Mouse (Mus musculus) heart, adult 18-20 months (tissue): ENCODE results near the gene Cog8. TPM values are rescaled to one million over a fixed set of nuclear protein-coding genes. Genes with fewer than 3 reads are reported as not detected.

ENCODE experiments used
- DNase-seq, 2 experiments: peaks; one replicate each; pipeline ENCODE4 v3.0.0; 2021 to 2022; ENCODE audit warnings: mixed read lengths in 1 of 2
- long read RNA-seq, 2 experiments: library from polyadenylated mRNA; stranded (forward); transcript quantifications; one replicate each; pipeline ENCODE4 v2.0.0; 2021
- total RNA-seq, 2 experiments: library from RNA; stranded (reverse); gene quantifications; 2 replicates each; pipeline ENCODE4 v1.2.3; 2021

Gene Cog8
- 10 to 100 TPM; 15.8 to 17.1 TPM for total RNA-seq
- long read RNA-seq, experiment 1, full-length matches to known transcripts, result 9 of 20 reads
- long read RNA-seq, experiment 1, partial matches to known transcripts, result 2 of 20 reads
- long read RNA-seq, experiment 1, other reads (novel, unspliced or antisense), result 9 of 20 reads
- long read RNA-seq, experiment 2, full-length matches to known transcripts, result 4 of 14 reads
- long read RNA-seq, experiment 2, partial matches to known transcripts, result 5 of 14 reads
- long read RNA-seq, experiment 2, other reads (novel, unspliced or antisense), result 5 of 14 reads

DNA sequence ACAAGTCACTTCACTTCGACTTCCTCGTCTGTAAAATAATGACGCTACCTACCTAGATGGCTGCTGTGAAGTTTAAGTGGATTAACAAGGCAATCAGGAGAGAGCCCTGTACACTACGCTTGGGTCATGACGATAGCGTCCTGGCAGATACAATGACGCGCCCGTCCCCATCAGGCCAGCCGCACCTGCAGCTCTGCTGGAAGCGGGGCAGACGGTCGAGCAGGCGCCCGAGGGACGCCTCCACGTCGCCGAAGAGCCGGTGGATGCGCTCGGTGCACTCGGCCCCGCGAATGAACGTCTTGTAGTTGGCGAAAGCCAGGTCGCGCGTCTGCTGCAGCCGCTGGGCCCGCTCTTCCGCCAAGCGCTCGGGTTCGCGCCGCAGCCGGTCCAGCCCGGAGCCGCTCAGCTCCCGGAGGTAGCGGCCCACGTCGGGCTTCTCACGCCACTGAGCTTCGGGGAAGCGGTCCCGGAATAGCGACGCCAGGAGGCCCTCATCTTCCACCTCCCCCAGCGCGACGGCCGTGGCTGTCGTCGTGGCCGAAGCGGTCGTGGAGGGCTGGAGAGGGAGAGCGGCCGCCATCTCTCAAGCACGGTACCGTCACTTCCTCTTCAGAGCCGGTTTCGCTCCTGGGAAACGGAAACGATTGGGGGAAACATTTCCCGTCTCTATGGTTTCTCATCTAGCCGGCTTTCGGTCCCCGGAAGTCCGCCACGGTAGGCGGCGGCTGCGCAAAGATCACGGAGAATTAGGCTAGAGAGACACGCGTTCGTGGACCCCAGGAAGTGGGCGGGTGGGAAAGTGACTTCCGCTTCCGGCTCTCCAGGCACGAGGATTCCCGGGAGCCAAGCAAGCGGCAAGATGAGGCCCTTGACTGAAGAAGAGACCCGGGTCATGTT, at the start of gene Cog8, which contains the start of gene Nip7:
TSS of gene Cog8 (minus strand) at position 614 of the 897 bp plus-strand sequence.
TSS of gene Nip7 (plus strand) at position 802 of the 897 bp plus-strand sequence.
- peak; percentile 96 to 98 for DNase-seq

DNA sequence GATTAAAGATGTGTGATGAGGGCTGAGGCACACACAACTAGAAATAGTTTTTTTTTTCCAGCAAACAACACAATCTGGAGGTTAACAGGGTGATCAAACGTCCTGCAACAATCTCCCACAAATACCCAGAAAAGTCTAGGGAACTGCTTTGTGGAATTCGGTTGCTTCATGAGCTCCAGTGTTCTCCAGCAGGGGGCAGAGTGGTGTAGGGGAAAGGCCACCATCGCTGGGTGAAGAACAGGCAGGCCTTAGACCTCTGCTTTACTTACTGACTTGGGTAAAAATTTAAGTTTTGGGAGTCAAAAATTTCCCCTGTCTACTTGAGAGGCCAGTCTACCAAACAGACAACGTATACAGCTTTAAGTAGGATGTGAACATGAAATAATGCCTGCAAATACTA, 48.1 kb upstream of the Cog8 start:
- peak; percentile 70 to 93 for DNase-seq

DNA sequence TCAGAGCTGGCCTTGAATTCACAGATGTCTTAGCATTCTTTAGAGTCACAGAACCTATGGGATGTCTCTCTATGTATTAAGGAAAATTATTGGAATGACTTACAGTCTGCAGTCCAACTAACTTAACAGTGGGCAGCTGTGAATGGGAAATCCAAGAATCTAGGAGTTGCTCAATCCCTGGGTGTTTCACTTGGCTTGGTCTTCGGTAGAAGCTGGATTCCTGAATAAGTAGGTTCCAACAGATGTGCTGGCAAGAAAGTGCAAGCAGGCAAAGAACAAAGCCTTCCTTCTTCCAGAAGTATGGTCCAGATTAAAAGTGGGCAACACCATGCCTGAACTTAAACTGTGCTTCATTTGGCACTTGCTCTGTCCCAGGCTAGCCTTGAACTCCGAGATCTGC, 44.1 kb upstream of the Cog8 start:
- DNase-seq, result peak in 1 of 2 experiments; percentile 40

DNA sequence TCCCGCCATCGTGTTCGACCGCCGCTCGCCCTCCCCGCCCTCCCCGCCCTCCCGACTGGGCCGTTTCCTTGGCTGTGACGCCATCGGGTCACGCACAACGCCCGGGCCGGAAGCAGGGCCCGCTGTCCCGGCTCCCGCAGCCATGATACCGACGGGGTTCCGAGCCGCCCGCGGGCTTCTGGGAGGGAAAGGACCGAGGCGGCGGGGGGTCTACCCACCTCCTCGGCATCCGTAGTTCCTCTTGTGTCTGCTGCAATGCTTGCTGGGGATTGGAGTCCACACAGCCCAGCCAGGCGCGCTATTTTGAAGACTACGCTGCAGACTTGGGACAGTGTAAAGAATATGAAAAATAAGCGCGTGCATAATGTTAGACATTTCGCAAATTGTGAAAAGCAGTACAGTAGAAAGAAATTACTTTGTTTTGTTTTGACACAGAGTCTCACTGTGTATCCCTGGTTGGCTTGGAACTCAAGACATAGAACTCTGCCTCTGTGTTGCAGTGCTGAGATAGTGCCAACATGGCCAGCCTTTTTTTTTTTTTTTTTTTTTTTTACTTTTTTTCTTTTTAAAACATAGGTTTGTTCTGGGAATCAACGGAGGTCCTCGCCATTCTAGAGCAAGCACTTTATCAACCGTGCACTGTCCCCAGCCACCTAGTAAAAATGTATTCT, 40.0 kb upstream of the Cog8 start, which contains the start of gene Terf2:
TSS of gene Terf2 (minus strand) at position 182 of the 671 bp plus-strand sequence.
- DNase-seq, result peak; percentile 94 to 97

DNA sequence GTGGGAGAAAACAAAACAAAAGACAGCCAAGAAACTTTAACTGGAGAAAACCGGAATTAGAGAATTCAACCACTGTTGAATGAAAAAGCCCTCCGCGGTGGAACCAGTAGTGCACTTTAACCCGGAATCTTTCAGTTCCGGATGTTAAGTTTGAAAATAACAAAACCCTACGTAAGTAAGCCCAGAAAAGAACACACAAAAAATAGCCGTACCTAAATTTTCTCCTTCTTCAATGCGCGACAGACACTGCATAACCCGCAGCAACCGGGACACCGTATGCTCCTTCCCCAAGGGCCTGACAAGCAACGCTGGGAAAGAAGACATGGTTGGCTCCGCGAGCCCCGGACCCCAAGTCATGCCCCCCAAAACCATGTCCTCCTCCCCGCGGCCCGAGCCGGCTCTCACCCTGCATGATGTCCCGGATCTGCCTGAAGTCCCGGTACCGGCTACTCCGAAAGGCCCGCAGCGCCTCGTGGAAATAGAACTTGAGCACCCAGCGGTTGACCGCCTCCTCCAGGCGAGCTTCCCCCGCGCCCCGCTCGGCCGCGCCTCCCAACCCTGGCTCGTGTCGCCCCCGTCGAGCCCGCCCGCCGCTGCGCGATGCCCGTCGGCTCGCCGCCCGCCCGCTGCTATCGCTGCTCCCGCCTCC, 39.4 kb upstream of the Cog8 start:
- no peak for DNase-seq

DNA sequence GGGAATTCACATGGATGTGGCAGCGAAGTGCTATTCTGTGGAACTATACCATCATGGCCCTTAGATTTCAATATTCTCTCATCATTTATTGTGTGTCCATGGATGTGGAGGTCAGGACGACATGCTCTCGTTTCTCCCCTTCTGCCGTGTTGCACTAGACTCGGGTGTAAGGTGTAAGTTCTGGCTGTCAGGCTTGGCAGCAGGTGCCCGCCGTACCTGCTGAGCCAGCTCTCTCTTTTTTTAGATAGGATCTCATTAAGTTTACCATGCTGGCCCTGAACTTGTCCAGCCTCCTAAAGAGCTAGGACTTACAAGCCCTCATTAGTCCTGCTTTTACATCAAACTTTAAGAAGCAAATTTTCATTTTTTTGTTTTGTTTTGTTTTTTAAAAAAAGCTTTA, 34.0 kb upstream of the Cog8 start:
- no peak for DNase-seq

DNA sequence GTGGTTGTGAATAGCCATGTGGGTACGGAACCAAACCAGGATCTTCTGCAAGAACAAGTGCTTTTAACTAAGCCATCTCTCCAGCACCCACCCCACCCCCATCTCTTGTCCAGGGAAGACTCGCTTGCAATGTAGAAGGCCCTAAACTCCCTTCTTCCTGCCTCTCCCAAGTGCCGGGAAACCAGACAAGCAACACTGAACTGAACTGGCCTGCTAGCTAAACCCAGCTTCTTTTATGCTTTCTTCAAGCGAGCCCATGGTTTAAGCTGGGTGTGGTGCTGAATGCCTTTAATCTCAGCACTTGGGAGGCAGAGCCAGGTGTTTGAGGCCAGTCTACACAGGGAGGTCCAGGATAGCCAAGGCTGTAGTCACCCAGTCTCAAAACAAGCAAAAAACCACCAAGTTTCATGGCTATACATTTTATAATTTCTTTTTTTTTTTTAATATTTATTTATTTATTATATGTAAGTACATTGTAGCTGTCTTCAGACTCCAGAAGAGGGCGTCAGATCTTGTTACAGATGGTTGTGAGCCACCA, 32.1 kb upstream of the Cog8 start:
- DNase-seq, result no peak

DNA sequence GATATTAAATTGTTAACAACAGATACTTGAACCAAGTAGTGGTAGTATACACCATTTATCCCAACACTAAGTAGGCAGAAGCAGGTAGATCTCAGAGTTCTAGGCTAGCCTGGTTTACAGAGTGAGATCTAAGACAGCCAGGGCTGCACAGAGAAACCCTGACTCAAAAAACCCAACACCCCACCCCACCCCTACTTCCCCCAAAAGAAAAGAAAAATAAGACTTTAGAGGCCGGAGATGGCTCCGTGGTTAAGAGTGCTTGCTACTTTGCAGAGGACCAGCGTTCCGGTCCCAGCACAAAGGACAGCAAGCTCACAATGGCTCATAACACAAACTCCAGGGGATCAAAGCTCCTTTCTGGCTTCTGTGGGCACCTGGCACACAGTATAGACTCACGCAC, 29.5 kb upstream of the Cog8 start:
- DNase-seq, result no peak

DNA sequence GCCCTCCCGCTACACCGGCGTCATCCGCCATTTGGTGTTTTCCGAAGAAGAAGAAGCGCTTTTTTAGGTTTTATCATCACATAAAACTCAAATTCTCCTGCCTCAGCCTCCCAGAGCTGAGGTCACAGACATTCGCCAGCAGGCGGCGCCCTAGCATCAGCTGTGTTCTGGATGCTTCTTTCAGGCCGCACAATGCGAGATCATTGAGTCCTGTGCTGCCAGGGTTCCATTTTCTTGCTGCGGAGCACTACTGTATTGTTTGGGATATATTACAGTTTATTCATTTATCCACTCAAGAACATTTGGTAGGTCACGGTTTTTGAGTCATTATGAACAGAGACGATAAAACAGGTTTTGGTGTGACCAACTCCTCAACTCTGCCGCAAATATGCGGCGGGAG, 28.9 kb upstream of the Cog8 start:
- no peak for DNase-seq

DNA sequence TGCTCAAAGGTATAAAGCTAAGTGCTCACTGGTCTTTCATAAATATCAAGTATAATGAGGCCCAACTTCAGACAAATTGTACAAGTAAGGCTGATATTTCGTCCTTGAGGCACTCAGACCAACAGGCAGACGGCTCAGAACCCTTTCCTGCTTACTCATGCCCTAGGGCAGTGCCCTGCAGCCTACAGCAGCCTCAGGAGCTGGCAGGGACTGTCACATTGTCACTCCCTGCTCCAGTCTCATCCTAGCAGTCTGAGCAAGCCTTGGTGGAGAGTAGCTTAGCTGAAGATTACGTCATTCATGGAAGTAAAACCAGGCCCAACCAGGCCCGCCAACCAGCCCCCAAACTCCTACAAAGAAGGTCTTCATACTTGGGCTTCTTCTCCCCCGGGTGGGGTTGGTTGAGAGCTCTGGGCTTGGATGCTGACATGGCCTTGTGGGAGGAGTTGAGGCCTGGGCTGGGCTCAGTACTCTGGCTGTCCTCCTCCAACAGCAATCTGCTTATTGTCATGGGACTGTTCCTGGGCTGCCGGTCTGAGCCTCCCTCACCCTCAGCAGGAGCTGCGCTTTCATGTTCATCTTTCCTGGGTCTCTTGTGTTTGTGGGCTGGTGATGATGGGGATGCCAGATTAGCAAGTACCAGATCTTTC, 19.9 kb upstream of the Cog8 start:
- DNase-seq, result peak in 1 of 2 experiments; percentile 28

DNA sequence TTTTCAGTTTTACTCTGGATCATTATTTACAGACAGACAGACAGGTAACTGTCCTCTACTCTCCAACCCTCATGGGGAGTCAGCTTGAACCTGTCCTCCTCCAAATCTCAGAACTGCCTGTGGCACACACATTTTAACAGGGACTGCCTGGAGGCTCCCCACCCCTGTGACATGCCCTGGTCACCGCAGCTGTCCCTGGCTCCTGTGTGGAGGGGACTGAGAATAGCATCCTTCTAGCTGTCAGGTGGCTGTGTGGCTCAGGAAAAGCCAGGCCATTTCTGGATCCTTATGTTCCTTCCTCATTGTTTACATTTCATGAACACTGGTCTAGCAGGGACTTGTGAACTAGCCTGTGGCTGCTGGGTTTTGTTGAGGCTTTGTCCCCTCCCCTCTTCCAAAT, 17.6 kb upstream of the Cog8 start:
- no peak for DNase-seq

DNA sequence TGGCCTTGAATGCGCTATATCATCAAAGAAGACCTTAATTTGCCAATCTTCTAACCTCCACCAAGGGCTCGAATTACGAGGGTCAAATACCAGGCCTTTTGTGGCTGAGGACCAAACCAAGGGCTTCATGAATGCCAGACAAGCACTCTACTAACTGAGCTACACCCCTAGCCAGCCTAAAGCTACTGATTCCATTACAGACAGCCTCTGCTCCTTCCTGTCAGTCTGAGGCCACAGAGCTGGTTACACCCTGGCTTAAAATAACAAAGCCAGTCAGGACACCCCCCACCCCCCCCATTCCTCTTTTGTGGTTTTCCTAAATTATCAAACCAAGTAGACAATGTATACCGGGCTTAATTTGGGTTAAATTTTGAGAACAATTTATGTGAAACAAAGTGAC, 17.2 kb upstream of the Cog8 start:
- no peak for DNase-seq

DNA sequence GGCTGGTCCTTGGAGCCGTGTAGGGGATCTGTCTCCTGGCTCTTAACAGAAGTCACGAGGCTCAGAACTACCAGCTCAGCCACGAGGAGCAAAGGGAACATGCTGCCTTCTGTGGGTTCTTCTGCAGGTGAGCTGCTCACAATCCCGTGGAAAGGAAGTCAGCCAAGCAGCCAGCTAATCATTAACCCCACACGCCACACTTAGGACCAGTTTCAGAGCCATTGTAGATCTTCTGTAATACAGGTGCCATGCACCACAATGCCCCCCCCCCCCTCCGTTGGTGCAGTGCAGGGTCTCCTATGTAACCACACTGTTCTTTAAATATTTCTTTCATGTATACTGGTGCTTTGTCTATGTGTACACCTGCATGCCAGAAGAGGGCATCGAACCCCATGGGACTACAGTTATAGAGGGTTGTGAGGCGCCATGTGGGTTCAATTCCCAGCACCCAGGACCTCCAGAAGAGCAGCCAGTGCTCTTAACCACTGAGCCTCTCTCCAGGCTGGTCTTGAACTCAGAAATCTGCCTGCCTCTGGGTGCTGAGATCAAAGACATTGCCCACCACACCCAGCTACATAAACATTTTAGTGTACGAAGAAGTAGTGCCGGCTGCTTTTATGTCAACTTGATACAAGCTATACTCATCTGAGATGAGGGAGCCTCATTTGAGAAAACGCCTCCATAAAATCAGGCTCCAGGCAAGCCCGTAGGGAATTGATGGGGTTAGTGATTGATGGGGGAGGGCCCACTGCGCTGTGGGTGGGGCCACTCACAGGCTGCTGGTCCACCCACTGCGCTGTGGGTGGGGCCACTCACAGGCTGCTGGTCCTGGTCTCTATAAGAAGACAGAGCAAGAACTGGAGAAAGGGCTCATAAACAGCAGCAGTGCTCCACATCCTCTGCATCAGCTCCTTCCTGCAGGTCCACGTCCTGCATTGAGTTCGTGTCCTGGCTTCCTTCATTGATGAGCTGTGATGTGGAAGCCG, 9.3 kb upstream of the Cog8 start, which contains the start of gene Tmed6:
TSS of gene Tmed6 (minus strand) at position 134 of the 986 bp plus-strand sequence.
- peak in 1 of 2 experiments; percentile 26 for DNase-seq

DNA sequence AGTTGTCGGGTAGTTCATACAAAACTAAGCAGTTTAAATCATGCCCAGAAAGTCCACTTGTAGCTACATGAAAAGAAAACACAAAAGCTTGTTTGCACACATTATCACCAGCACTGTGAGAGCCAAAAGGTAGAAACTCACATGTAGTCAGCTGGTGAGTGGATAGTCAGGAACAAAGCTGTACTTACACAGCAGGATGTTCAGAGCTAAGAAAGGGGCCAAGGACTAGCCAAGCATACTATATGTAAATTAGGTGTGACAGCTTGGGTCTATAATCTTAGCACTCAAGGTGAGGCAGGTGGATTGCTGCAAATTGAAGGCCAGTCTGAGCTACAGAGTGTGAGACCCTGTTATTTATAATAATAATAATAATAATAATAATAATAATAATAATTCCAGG, 6.1 kb upstream of the Cog8 start:
- no peak for DNase-seq

DNA sequence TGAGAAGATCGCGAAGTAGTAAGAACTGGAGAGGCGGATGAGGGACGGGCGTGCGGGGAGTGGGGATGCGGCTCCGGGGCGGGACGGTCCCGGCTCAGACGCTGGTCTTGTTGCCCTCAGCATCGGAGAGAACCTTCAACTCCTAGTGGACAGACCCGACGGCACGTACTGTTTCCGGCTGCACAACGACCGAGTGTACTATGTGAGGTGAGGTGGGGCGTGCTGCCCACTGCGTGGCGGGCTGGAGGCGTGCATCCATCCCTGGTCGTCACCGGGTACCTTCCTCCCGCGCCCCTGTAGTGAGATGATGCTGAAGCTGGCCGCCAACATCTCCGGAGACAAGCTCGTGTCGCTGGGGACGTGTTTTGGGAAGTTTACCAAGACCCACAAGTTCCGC, 482 bp upstream of the Cog8 start:
- DNase-seq, result no peak

DNA sequence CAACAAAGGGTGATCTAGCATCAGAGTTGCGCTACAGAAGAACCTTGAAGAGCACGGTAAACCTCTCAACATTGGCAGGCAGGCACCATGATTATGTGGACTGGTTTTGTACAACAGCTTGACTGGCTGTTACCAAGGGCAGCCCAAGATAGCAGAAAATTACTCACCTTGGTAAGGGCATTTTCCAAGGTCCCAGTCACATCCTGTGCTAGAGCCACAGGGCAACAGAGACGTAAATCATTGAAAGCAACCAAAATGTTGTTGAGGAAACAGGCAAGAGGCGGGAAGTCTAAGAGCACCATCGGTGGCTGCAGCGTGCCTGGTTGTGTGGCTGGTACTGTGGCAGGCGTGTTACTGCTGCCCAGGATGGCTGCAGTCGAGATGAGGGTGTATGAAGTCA, 4.4 kb downstream of the Cog8 start:
- no peak for DNase-seq

DNA sequence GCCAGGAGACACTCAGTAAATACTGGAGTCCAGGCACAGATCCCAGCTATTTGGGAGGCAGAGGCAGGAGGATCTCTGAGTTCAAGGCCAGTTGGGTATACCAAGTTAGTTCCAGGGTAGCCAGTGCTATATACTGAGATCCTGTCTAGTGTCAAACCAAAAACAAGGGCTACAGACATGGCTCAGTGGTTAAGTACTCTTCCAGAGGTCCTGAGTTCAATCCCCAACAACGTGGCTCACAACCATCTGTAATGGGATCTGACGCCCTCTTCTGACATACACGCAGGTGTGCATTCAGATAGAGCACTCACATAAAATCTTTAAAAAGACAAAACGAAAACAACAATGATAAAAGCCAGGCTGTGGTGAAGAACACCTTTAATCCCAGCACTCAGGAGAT, 7.0 kb downstream of the Cog8 start:
- DNase-seq, result no peak

DNA sequence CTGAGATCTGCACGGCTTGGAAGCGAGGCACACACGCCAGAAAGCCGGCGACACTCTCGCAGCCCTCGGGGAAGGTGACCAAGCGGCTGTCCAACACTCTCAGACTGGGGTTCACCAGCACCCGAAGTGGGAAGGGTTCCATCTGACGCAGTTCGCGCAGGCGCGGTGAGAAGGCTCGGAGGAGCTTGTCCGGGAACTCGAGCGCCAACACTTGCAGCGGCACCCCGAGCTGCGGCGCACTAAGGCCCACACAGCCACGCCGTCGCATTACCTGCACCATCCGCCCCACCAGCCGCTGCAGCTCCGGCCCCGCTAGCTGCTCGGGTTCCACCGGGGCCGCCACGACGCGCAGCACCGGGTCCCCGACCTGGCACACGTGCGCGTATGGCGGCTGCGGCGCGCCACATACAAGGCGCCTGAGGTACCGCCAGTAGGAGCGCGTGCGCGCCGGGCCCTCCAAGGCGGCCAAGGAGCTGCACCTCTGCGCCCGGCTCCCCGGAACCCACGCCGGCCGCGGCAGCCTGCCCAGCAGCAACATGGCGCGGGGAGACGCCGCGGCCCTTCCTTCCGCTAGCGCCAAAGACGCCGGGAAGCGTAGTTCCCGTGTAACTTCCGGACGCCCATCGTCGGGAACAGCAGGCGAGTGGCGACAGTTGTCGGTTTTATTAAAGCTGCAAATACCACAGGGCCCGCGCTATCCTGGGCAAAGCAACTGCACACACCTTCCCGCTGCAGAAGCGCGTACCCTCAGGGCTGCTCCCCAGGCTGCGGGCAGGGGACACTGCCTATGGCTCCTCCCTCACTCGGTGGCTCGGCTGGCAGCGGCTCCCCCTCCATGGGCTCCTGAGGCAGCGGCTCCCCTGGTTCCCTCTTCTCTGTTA, 8.2 kb downstream of the Cog8 start, which contains the start of gene Pdf:
TSS of gene Pdf (minus strand) at position 554 of the 881 bp plus-strand sequence.
- DNase-seq, result peak; percentile 85 to 88

DNA sequence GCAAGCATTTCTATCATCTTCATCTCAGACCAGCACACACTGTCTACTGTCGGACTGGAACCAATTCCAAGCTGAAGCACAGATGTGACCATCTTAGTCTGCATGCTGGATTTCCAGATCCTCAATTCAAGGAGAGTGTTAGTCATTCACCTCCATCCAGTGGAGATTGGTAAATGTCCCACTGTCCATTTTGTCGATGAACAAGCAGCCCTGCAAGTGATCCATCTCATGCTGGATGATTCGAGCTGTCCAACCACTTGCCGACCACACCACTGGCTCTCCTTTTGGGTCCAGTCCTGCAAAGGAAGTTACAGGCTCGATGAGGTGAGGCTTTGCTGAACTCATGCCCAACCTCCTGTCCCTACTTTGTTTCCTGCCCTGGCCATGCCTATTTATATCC, 9.5 kb downstream of the Cog8 start:
- peak in 1 of 2 experiments; percentile 31 for DNase-seq
